Mouse (Mus musculus): Measurements from ENCODE around the gene Tuba4a. TPM values are rescaled to one million over a fixed set of nuclear protein-coding genes. Genes with fewer than 3 reads are reported as not detected.

The Tuba4a gene
- polyA plus RNA-seq (2015; fragmentation: Nextera tagmentation; extraction: Ambion mirVana), result 11.2 and 22.2 TPM in 2 replicates

DNA sequence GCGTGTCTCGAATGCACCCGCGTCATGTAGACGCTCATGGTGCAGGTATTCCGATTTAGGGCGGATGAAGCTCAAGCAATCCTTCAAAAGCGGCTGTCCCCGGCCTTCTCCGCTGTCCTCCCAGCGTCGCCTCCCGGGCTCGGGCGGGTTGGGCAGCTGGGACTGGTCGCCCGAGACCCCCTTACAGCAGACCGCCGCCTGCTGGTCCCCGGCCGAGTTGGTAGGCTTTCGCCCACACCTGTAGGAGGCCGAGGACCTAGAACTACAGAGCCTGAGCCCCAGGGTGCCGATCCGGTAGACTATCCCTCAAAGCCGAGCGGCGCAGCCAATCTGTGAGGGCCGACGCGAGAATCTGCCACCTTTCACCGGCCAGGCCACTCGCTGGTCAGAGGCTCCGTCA is at the start of gene Tuba4a:
Gene Tuba4a, minus strand, starts transcription at position 335 of the 400 bp plus-strand sequence.
- Histone ChIP-seq H3K4me1 (ENCODE audit: control insufficient read depth, insufficient read depth, low read length) (peaks cover 12% of the 10 kb centered on the region; the same call in 1 of the 2 replicates), H3K9me3 (replicated peaks; ENCODE audit: control insufficient read depth, low read length, poor library complexity, severe bottlenecking) (no peaks in the 10 kb centered on the region), H3K4me3 (ENCODE audit: low read depth, low read length) (peak within 1 kb of the TSS; percentile 59), H3K9ac (ENCODE audit: low read depth, low read length) (peak within 1 kb of the TSS; percentile 72), H3K36me3 (ENCODE audit: control insufficient read depth, insufficient read depth, low read length) (peaks cover under 1% of the 10 kb centered on the region; the same call in 1 of the 2 replicates), H3K27ac (ENCODE audit: low read length) (no peak within 1 kb of the TSS), H3K27me3 (ENCODE audit: control insufficient read depth, insufficient read depth, low read depth, low read length) (peaks cover 40% of the 10 kb centered on the region), H3K4me2 (ENCODE audit: low read length) (peak within 1 kb of the TSS; percentile 95)
- peak; percentile 58 for ATAC-seq
- WGBS, result under 1% methylated on average over 34 of the region's 34 CpGs

DNA sequence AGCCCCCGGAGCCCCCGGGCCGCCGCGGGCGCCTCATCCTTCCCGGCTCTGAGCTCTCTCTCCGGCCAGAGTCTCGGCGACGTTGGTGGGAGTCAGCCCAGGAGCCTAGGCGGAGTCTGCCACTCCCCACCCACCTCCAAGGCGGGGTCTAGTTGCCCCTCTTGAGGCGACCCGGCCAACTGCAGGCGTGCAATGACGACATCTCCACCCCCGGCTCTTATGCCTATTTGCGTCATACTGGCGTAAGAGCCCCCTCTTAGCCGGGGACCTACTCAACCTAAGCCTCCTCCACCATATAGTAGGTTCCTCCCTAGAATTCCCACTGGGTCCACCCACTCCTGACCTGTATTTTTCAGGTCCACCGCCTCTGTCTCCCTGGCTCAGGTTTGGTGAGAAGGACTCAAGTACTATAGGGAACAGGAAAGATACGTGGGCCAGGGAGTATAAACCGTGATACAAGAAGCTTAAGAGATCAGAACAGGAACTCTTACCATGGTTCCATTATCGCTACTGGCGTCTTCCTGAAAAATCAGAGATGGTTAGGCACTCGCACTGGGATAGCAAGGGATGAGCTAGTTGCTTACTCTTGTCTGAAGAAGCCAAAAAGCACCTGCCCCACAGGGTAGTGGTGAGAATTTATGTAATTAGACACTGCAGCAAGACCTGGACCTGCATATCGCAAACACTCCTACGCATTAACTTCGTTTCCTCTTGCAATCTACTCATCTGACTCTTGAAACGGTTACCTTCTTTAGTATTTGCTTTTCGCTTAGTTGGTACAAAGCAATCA is 44.6 kb upstream of the Tuba4a start, which contains the start of gene Ptprn:
Gene Ptprn, minus strand, starts transcription at position 412 of the 790 bp plus-strand sequence.
- H3K4me2 ChIP-seq (ENCODE audit: low read length), result peak within 1 kb of the TSS; percentile 75
- no peaks in the 10 kb centered on the region for H3K36me3 ChIP-seq (ENCODE audit: control insufficient read depth, insufficient read depth, low read length)
- no peaks in the 10 kb centered on the region for H3K9me3 ChIP-seq (replicated peaks; ENCODE audit: control insufficient read depth, low read length, poor library complexity, severe bottlenecking)
- peaks cover 2% of the 10 kb centered on the region; the same call in 1 of the 2 replicates for H3K4me1 ChIP-seq (ENCODE audit: control insufficient read depth, insufficient read depth, low read length)
- 18% methylated on average over 21 of the region's 32 CpGs for WGBS
- H3K9ac ChIP-seq (ENCODE audit: low read depth, low read length), result peak within 1 kb of the TSS; percentile 76
- H3K27ac ChIP-seq (ENCODE audit: low read length), result peak within 1 kb of the TSS; percentile 47; the same call in 1 of the 2 replicates
- ATAC-seq, result peak; percentile 86
- peak within 1 kb of the TSS; percentile 67 for H3K4me3 ChIP-seq (ENCODE audit: low read depth, low read length)
- H3K27me3 ChIP-seq (ENCODE audit: control insufficient read depth, insufficient read depth, low read depth, low read length), result peaks cover 15% of the 10 kb centered on the region

DNA sequence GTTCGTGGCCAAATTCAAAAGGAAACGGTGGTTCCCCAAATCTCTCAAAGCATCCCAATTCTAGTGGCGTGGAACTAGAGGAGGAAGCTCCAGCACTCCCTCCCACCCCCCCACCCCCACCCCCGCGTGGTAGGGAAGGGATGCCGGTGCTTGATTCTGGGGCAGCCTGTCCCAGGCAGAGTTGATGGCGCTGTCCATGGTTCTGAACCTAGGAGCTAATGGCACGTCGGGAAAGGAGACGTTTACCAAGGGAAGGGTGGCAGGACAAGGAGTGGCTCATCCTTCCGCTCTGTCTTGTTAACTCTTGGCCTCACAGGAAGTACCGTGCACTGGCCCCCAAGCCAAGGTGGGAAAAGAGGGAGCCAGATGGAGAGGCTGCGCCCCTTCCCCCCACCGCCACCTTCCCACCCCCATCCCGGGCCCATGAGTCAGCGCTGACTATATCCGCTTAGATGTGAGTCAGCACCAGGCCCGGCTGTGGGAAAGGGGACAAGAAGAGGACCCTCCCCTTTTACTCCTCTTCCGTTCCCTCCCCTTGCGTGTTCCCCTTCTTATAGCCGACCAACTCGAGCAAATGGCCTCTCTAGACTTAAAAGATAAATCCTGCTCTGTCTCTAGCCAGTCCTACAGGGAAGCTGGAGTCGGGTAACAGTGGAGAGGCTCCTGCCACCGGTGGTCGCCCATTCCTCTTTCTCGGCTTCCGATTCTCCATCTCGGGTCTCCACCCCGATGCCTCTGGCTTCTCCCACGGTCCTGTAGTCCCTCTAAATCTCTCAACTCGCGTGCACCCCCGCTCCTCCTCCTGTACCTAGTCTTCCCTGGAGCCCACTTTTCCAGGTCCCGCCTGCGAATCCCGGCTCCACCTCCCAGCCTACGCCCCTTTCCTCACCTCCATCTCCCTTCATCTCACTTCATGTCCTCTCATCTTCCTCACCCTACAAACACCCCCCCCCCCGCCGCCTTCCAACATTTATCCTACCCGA is 43.6 kb upstream of the Tuba4a start:
- Histone ChIP-seq H3K9me3 (replicated peaks; ENCODE audit: control insufficient read depth, low read length, poor library complexity, severe bottlenecking) (no peaks in the 10 kb centered on the region), H3K9ac (ENCODE audit: low read depth, low read length) (peak overlapping the region; percentile 76), H3K36me3 (ENCODE audit: control insufficient read depth, insufficient read depth, low read length) (no peaks in the 10 kb centered on the region), H3K4me2 (ENCODE audit: low read length) (peak overlapping the region; percentile 75), H3K4me3 (ENCODE audit: low read depth, low read length) (peak overlapping the region; percentile 67), H3K27ac (ENCODE audit: low read length) (no peak overlapping the region; the same call in 1 of the 2 replicates), H3K27me3 (ENCODE audit: control insufficient read depth, insufficient read depth, low read depth, low read length) (peaks cover 15% of the 10 kb centered on the region), H3K4me1 (ENCODE audit: control insufficient read depth, insufficient read depth, low read length) (peaks cover 2% of the 10 kb centered on the region; the same call in 1 of the 2 replicates)
- 2% methylated on average over 40 of the region's 40 CpGs for WGBS
- peak; percentile 78 for ATAC-seq

DNA sequence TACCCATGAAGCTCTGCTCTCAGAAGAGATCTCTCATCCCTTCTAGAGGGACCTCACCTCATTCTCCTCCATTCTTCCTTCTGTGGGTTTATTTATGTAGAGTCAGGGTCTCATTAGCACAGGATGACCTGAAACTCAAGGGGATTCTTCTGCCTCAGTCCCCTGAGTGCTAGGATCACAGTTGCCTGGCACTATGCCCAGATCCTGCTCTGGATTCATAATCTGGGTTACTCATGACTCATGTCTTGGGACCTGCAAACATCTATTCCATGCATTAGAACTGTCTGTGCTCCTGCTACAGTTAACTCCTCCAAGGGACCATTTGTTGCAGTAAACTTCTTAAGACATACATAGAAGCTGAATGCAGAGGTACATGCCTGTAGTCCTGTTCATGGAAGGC is 41.6 kb upstream of the Tuba4a start:
- Histone ChIP-seq H3K4me3 (ENCODE audit: low read depth, low read length) (no peak overlapping the region), H3K36me3 (ENCODE audit: control insufficient read depth, insufficient read depth, low read length) (no peaks in the 10 kb centered on the region), H3K9me3 (replicated peaks; ENCODE audit: control insufficient read depth, low read length, poor library complexity, severe bottlenecking) (no peaks in the 10 kb centered on the region), H3K27ac (ENCODE audit: low read length) (no peak overlapping the region), H3K9ac (ENCODE audit: low read depth, low read length) (no peak overlapping the region), H3K4me1 (ENCODE audit: control insufficient read depth, insufficient read depth, low read length) (peaks cover 2% of the 10 kb centered on the region; the same call in 1 of the 2 replicates), H3K4me2 (ENCODE audit: low read length) (no peak overlapping the region), H3K27me3 (ENCODE audit: control insufficient read depth, insufficient read depth, low read depth, low read length) (peaks cover 19% of the 10 kb centered on the region)
- ATAC-seq, result no peak

DNA sequence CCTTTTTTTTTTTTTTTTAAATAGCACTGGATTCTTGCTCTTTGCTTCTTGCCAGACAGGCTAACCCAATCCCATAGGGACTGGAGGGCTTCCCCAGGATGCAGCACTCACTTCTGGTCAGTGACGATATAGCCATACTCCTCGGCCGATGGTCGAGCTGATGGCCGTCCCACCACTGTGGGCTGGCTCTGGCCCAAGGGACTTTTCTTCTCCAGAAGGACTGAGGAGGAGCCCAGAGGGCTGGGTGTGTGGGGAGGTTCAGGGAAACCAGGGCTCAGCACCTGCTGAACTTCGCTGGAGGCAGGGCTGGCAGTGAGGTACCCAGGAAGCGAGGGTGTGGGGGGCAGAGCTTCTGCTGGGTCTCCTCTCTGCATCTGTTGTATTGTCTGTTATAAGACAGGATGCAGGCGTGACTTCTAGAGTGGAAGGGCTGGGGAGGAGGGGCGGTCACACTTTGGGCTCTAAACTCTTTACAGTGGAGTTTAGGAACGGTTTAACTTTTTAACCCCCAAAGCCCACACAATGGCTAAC is 35.9 kb upstream of the Tuba4a start:
- Histone ChIP-seq H3K9ac (ENCODE audit: low read depth, low read length) (no peak overlapping the region), H3K27me3 (ENCODE audit: control insufficient read depth, insufficient read depth, low read depth, low read length) (0 out of 2 replicates have a peak, but pooled peaks cover 6% of the 10 kb centered on the region), H3K36me3 (ENCODE audit: control insufficient read depth, insufficient read depth, low read length) (no peaks in the 10 kb centered on the region), H3K4me3 (ENCODE audit: low read depth, low read length) (no peak overlapping the region), H3K9me3 (replicated peaks; ENCODE audit: control insufficient read depth, low read length, poor library complexity, severe bottlenecking) (no peaks in the 10 kb centered on the region), H3K4me1 (ENCODE audit: control insufficient read depth, insufficient read depth, low read length) (peaks cover 2% of the 10 kb centered on the region; the same call in 1 of the 2 replicates), H3K27ac (ENCODE audit: low read length) (no peak overlapping the region), H3K4me2 (ENCODE audit: low read length) (no peak overlapping the region)
- ATAC-seq, result no peak
- WGBS, result 78% methylated on average over 10 of the region's 10 CpGs

DNA sequence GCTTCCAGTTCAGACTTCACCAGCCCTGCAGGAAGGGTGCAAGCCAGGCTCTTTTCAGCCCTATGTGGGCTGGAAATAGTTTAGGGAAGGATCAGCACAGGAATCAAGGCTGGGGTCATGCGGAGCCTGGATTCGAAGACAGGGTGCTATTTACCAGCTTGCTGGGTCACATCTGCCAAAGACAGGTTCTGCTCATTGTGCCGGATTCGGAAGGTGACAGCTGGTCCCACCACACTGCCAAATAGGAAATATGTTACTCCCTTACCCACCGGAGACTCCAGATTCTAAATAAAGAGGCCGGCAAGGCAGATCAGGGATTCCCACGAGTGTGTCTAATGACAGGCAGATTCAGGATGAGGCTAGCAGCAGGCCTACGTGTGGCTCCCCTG is 35.0 kb upstream of the Tuba4a start:
- Histone ChIP-seq H3K4me3 (ENCODE audit: low read depth, low read length) (no peak overlapping the region), H3K36me3 (ENCODE audit: control insufficient read depth, insufficient read depth, low read length) (no peaks in the 10 kb centered on the region), H3K4me1 (ENCODE audit: control insufficient read depth, insufficient read depth, low read length) (peaks cover 2% of the 10 kb centered on the region; the same call in 1 of the 2 replicates), H3K27me3 (ENCODE audit: control insufficient read depth, insufficient read depth, low read depth, low read length) (0 out of 2 replicates have a peak, but pooled peaks cover 4% of the 10 kb centered on the region), H3K9ac (ENCODE audit: low read depth, low read length) (no peak overlapping the region), H3K27ac (ENCODE audit: low read length) (no peak overlapping the region), H3K4me2 (ENCODE audit: low read length) (no peak overlapping the region), H3K9me3 (replicated peaks; ENCODE audit: control insufficient read depth, low read length, poor library complexity, severe bottlenecking) (no peaks in the 10 kb centered on the region)
- 57% methylated on average over 8 of the region's 8 CpGs for WGBS
- ATAC-seq, result no peak

DNA sequence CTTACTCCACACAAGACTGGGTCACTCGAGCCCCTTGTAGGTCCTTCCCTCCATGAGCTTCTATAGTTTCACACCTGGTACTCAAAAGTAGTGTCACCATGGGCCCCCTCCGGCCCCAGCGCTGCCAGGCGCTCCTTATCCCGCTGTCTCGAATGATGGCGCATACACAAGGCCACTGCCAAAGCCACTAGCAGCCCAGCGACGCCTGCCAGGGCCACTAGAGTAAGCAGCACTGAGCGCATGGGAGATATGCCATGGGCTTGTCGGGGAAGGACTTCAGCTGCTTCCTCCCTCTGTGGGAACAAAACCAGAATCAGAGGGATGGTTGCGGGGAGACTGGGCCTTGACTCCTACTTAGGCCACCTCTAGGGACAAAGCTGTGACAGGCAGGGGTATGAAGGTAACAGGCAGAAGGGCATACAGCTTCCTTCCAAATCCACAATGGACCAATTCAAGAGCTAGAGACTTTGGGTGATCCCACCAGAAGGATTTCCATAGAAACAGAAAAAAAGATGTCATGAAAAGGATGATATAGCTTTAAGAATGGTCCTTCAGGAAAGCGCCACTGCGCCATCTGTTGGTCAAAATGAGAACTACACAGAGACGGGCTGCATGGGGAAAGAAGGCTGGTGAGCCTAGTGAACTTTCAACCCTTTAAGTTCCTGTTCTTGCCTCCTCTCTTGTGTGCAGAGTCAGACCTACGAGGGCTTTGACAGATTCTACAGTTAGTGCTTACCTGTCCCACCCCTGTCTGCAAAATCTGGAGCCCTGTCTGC is 34.4 kb upstream of the Tuba4a start:
- Histone ChIP-seq H3K36me3 (ENCODE audit: control insufficient read depth, insufficient read depth, low read length) (no peaks in the 10 kb centered on the region), H3K4me2 (ENCODE audit: low read length) (no peak overlapping the region), H3K9me3 (replicated peaks; ENCODE audit: control insufficient read depth, low read length, poor library complexity, severe bottlenecking) (no peaks in the 10 kb centered on the region), H3K4me3 (ENCODE audit: low read depth, low read length) (no peak overlapping the region), H3K4me1 (ENCODE audit: control insufficient read depth, insufficient read depth, low read length) (peaks cover 2% of the 10 kb centered on the region; the same call in 1 of the 2 replicates), H3K9ac (ENCODE audit: low read depth, low read length) (no peak overlapping the region), H3K27ac (ENCODE audit: low read length) (no peak overlapping the region), H3K27me3 (ENCODE audit: control insufficient read depth, insufficient read depth, low read depth, low read length) (0 out of 2 replicates have a peak, but pooled peaks cover 4% of the 10 kb centered on the region)
- WGBS, result 64% methylated on average over 16 of the region's 16 CpGs
- ATAC-seq, result no peak

DNA sequence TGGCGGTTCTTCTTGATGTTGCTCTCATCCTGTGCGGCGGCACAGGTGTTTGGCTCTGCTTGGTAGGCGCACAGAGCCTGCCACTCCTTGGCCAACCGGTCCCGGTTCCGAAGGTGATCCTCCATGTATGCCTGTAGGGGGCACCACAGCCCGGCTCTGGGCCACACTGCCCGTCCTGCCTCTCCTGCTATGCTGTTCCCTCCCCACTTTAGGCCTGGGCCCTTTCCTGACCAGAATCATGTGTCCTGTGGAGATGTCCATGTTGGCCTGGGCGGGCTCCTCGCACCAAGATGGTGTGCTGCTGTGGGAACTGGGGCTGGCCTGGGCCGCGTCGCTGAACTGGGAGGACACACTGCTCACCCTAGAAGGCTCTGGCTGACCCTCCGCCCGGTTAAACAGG is 33.4 kb upstream of the Tuba4a start:
- no peaks in the 10 kb centered on the region for H3K9me3 ChIP-seq (replicated peaks; ENCODE audit: control insufficient read depth, low read length, poor library complexity, severe bottlenecking)
- H3K4me1 ChIP-seq (ENCODE audit: control insufficient read depth, insufficient read depth, low read length), result peaks cover 2% of the 10 kb centered on the region; the same call in 1 of the 2 replicates
- H3K4me2 ChIP-seq (ENCODE audit: low read length), result no peak overlapping the region
- no peak for ATAC-seq
- H3K36me3 ChIP-seq (ENCODE audit: control insufficient read depth, insufficient read depth, low read length), result no peaks in the 10 kb centered on the region
- H3K9ac ChIP-seq (ENCODE audit: low read depth, low read length), result no peak overlapping the region
- 77% methylated on average over 16 of the region's 16 CpGs for WGBS
- 0 out of 2 replicates have a peak, but pooled peaks cover 2% of the 10 kb centered on the region for H3K27me3 ChIP-seq (ENCODE audit: control insufficient read depth, insufficient read depth, low read depth, low read length)
- no peak overlapping the region for H3K27ac ChIP-seq (ENCODE audit: low read length)
- H3K4me3 ChIP-seq (ENCODE audit: low read depth, low read length), result no peak overlapping the region
